ENCODE assay signal across 22 mouse cellular contexts in genomic region chr3:131254991-131255390, GRCm38 (mm10).
"Had no signal": no experiment of that assay in that cellular context is flagged by ENCODE, and none has a peak within 500 bp of the region (broad histone marks: within the 10 kb centered on the region; RNA-seq: fewer than 3 reads in every experiment).

No protein-coding gene starts in this region.

- H3K9me3 ChIP-seq: heart, embryonic 13.5 days; heart, embryonic 15.5 days; hindbrain, embryonic 13.5 days; hindbrain, embryonic 15.5 days; kidney, embryonic 15.5 days; limb, embryonic 15.5 days; liver, embryonic 12.5 days had no signal

- H3K36me3 ChIP-seq: hindbrain, embryonic 13.5 days; hindbrain, embryonic 15.5 days had no signal

- H3K4me2 ChIP-seq: heart, embryonic 11.5 days; heart, embryonic 13.5 days; heart, embryonic 15.5 days; hindbrain, embryonic 13.5 days; hindbrain, embryonic 15.5 days; kidney, embryonic 15.5 days; limb, embryonic 13.5 days; limb, embryonic 15.5 days; liver, embryonic 12.5 days had no signal

- H3K27me3 ChIP-seq: heart, embryonic 13.5 days; heart, embryonic 15.5 days; hindbrain, embryonic 13.5 days; hindbrain, embryonic 15.5 days; kidney, embryonic 15.5 days; limb, embryonic 13.5 days; limb, embryonic 15.5 days; liver, embryonic 12.5 days had no signal

- DNase-seq: forebrain, postnatal 0 days; gastrocnemius, postnatal 14 days; gastrocnemius, postnatal 36 days; heart, adult 2 months; heart, postnatal 14 days; heart, postnatal 36 days; kidney, adult 11 months; kidney, postnatal 14 days; layer of hippocampus, adult 9-11 months; layer of hippocampus, postnatal 36 days; left cerebral cortex, postnatal 4 days had no signal

- ATAC-seq: forebrain, postnatal 0 days; hindbrain, postnatal 0 days; liver, embryonic 12.5 days had no signal

- H3K4me3 ChIP-seq: heart, adult 2 months; heart, embryonic 13.5 days; heart, embryonic 15.5 days; hindbrain, embryonic 13.5 days; hindbrain, embryonic 15.5 days; kidney, embryonic 15.5 days; limb, embryonic 13.5 days; limb, embryonic 15.5 days; liver, embryonic 12.5 days had no signal

- H3K4me1 ChIP-seq: hindbrain, embryonic 13.5 days; hindbrain, embryonic 15.5 days; kidney, embryonic 15.5 days; limb, embryonic 15.5 days had no signal

- H3K9ac ChIP-seq: forebrain, postnatal 0 days; heart, embryonic 13.5 days; heart, embryonic 15.5 days; hindbrain, embryonic 13.5 days; hindbrain, embryonic 15.5 days; kidney, embryonic 15.5 days; limb, embryonic 13.5 days; limb, embryonic 15.5 days; liver, embryonic 12.5 days; liver, embryonic 14.5 days had no signal

- H3K27ac ChIP-seq: heart, adult 2 months; heart, embryonic 13.5 days; heart, embryonic 15.5 days; hindbrain, embryonic 13.5 days; hindbrain, embryonic 15.5 days; hindbrain, postnatal 0 days; kidney, embryonic 15.5 days; limb, embryonic 13.5 days; limb, embryonic 15.5 days; liver, embryonic 12.5 days; liver, embryonic 14.5 days had no signal
